Comparison of ENCODE assay signal across 14 mouse cellular contexts in the genomic region with DNA sequence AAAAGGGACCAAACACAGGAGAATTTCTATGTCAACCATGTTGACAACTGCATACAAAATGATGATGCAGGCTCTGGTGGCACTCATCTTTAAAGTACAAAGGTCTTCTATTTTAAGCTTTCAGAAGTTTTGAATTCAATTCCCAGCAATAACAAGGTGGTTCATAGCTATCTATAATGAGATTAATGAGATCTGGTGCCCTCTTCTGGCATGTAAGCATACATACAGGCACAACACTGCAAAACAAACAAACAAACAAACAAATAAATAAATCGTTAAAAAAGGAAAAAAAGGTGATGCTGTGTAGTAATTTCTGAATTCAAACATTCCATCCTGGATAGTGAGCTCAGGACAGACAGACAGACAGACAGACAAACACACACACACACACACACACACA.
"Had no signal": no experiment of that assay in that cellular context is flagged by ENCODE, and none has a peak within 500 bp of the region (broad histone marks: within the 10 kb centered on the region; RNA-seq: fewer than 3 reads in every experiment).

No protein-coding gene starts in this region.

- H3K27me3 ChIP-seq: liver, embryonic 13.5 days; neural tube, embryonic 13.5 days; stomach, embryonic 15.5 days had no signal

- H3K4me2 ChIP-seq: liver, embryonic 13.5 days; neural tube, embryonic 13.5 days; stomach, embryonic 15.5 days had no signal

- H3K27ac ChIP-seq: limb, embryonic 10.5 days; liver, embryonic 13.5 days; midbrain, embryonic 10.5 days; neural tube, embryonic 13.5 days; stomach, embryonic 15.5 days had no signal

- DNase-seq: kidney, adult 18-20 months; kidney, postnatal 25 days; layer of hippocampus, adult 9-11 months; liver, embryonic 13.5 days; lung, adult 2 months; lung, postnatal 36 days; midbrain, embryonic 14.5 days; right cerebral cortex, postnatal 14 days; thymus, postnatal 36 days had no signal

- ATAC-seq: lung, postnatal 0 days had no signal

- H3K4me1 ChIP-seq: limb, embryonic 10.5 days; midbrain, embryonic 10.5 days; neural tube, embryonic 13.5 days; stomach, embryonic 15.5 days had no signal

- H3K4me3 ChIP-seq: limb, embryonic 10.5 days; liver, embryonic 13.5 days; midbrain, embryonic 10.5 days; neural tube, embryonic 13.5 days; stomach, embryonic 15.5 days had no signal

- H3K9ac ChIP-seq: liver, embryonic 13.5 days; neural tube, embryonic 13.5 days; stomach, embryonic 15.5 days had no signal

- H3K9me3 ChIP-seq: limb, embryonic 10.5 days; liver, embryonic 13.5 days; midbrain, embryonic 10.5 days; neural tube, embryonic 13.5 days; stomach, embryonic 15.5 days had no signal
